Mouse (Mus musculus) embryonic facial prominence, embryonic 11.5 days (tissue): Measurements from ENCODE around the gene Stard7. TPM values are rescaled to one million over a fixed set of nuclear protein-coding genes. Genes with fewer than 3 reads are reported as not detected.
"Not testable (repeated sequence)": the region's sequence is repeated elsewhere in the genome, so short reads cannot be mapped to it uniquely, and the experiment has no call there.

Experiments used
- ATAC-seq: fragments of 200-750 bp; cut with Nextera tagmentation; replicated peaks from 2 replicates; pipeline ENCODE4 v1.8.0; 2017; ENCODE audit warnings: low read depth; ENCODE audit not compliant: insufficient number of reproducible peaks, low FRiP score, low TSS enrichment
- DNase-seq: peaks from one replicate; pipeline ENCODE4 v3.0.0-alpha.2; 2015; ENCODE audit warnings: low spot score
- H3K27ac ChIP-seq: fragments of 300-500 bp; sonication (generic); replicated peaks from 2 replicates; pipeline ENCODE4 v1.5.1; 2014; ENCODE audit warnings: mild to moderate bottlenecking, low read depth, low read length, control low read depth
- H3K27me3 ChIP-seq: fragments of 300-500 bp; sonication (generic); 2 replicates; pipeline ENCODE4 v1.6.1; 2014; ENCODE audit warnings: mild to moderate bottlenecking, low read length, moderate library complexity, mixed read lengths; ENCODE audit not compliant: control insufficient read depth, insufficient read depth
- H3K36me3 ChIP-seq: fragments of 300-500 bp; sonication (generic); replicated peaks from 2 replicates; pipeline ENCODE4 v1.6.1; 2014; ENCODE audit warnings: low read depth, mild to moderate bottlenecking, low read length, moderate library complexity, mixed read lengths; ENCODE audit not compliant: control insufficient read depth, insufficient read depth
- H3K4me1 ChIP-seq: fragments of 300-500 bp; sonication (generic); 2 replicates; pipeline ENCODE4 v1.6.1; 2014; ENCODE audit warnings: low read length, mixed read lengths; ENCODE audit not compliant: control insufficient read depth, insufficient read depth
- H3K4me2 ChIP-seq: fragments of 300-500 bp; sonication (generic); 2 replicates; pipeline ENCODE4 v1.6.1; 2014; ENCODE audit warnings: low read depth, mild to moderate bottlenecking, control low read depth, low read length, moderate library complexity
- H3K4me3 ChIP-seq: fragments of 300-500 bp; sonication (generic); 2 replicates; pipeline ENCODE4 v1.5.1; 2014; ENCODE audit warnings: low read depth, low read length, control low read depth
- H3K9ac ChIP-seq: fragments of 300-500 bp; sonication (generic); replicated peaks from 2 replicates; pipeline ENCODE4 v1.6.1; 2014; ENCODE audit warnings: mild to moderate bottlenecking, control low read depth, low read length
- H3K9me3 ChIP-seq: fragments of 300-500 bp; sonication (generic); replicated peaks from 2 replicates; pipeline ENCODE4 v1.6.1; 2016; ENCODE audit warnings: mild to moderate bottlenecking, low read length, inconsistent platforms, mixed read lengths; ENCODE audit not compliant: control insufficient read depth
- WGBS: fragments of 180-500 bp; shearing (Covaris S2); extraction: QIAGEN DNeasy Blood & Tissue Kit; methylation state at CpG from one replicate; pipeline ENCODE4 v1.1.7; 2014; 5-methylcytosine and 5-hydroxymethylcytosine counted together
- polyA plus RNA-seq: library from polyadenylated mRNA; unstranded; fragments of >200 nt; fragmentation: Nextera tagmentation; extraction: Ambion mirVana; gene quantifications from 2 replicates; pipeline ENCODE4 v1.2.1, GENCODE M21; 2014

Gene Stard7
- polyA plus RNA-seq, 1 experiment from 2014 or later, result 82.8 TPM

DNA sequence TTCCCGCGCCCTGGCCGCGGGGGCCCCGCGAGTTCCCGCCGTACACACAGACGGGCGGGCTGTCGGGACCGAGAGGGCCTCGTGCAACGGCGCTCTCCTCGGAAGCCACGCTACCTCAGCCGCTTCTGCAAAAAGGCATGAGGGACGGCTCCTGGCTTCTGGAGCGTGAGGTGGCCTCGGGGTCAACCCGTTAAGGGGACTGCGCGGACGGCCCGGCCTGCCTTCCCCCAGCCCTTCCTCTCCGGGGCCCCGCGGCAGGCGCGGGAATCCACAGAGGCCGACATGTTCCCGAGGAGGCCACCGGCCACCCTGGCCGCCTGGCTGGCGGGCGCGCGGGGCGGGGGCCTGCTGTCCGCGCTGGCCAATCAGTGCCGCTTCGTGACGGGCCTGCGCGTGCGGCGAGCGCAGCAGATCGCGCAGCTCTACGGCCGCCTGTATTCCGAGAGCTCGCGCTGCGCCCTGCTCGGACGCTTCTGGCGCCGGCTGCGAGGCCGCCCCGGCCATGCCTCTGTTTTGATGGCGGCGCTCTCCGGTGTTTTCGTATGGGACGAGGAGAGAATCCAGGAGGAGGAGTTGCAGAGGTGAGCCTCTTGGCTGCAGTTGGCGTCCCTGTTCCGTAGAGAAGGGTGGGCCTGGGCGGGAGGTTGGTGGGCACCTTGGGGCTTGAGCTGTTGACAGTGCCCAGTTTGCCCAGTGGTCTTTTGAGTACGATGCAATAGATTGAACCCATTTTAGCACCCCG, 453 bp downstream of the Stard7 start:
- 0% methylated on average over 31 of the region's 75 CpGs for WGBS
- Histone ChIP-seq H3K36me3 (no peaks in the 10 kb centered on the region), H3K4me3 (peak overlapping the region; percentile 93), H3K4me2 (peak overlapping the region; percentile 82), H3K9ac (peak overlapping the region; percentile 92), H3K4me1 (no peaks in the 10 kb centered on the region), H3K27me3 (no peaks in the 10 kb centered on the region), H3K9me3 (no peaks in the 10 kb centered on the region), H3K27ac (peak overlapping the region; percentile 83)
- ATAC-seq (peak; percentile 92), DNase-seq (peak; percentile 88)

DNA sequence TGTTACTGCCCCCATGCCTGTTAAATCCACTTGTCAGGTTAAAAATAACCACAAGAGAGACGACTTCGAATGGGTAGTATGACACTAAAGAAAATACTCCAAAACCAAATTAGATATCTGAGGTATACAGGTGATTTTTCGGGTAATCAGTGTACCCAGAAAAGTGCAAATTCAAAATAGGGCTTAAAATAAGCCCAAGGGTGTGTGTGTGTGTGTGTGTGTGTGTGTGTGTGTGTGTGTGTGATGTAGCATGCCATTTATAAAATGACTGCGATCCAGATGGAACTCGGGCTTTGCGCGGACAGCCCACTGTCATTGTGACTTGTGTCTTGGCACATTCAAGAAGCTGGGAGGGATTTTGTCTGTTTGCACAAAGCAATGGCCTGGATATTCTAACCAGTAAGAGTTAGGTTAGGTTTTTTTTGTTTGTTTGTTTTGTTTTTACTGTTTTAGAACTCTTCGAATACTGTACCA, 1.1 kb downstream of the Stard7 start:
- Histone ChIP-seq H3K4me3 (peak overlapping the region; percentile 93), H3K4me2 (peak overlapping the region; percentile 82), H3K27me3 (no peaks in the 10 kb centered on the region), H3K36me3 (no peaks in the 10 kb centered on the region), H3K9ac (peak overlapping the region; percentile 92), H3K4me1 (no peaks in the 10 kb centered on the region), H3K9me3 (no peaks in the 10 kb centered on the region), H3K27ac (peak overlapping the region; percentile 83; the same call in 1 of the 2 replicates)
- ATAC-seq (no peak), DNase-seq (peak; percentile 11)
- WGBS, result 15% methylated on average over 8 of the region's 8 CpGs

DNA sequence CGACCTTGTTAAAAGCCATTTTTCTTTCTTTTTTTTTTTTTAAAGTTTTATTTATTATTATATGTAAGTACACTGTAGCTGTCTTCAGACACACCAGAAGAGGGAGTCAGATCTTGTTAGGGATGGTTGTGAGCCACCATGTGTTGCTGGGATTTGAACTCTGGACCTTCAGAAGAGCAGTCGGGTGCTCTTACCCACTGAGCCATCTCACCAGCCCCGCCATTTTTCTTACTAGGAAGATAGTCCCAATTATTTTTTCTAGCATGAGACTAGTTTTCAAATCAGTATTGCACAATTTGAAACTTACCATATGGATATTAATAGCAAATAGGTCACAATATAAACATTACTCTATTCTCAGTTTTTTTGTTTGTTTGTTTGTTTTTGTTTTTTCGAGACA, 2.0 kb downstream of the Stard7 start:
- not testable (repeated sequence) for H3K9me3 ChIP-seq, H3K36me3 ChIP-seq, H3K4me1 ChIP-seq, H3K27me3 ChIP-seq, H3K4me3 ChIP-seq, H3K9ac ChIP-seq, ATAC-seq, H3K4me2 ChIP-seq, H3K27ac ChIP-seq, DNase-seq
- 95% methylated on average over 4 of the region's 4 CpGs for WGBS

DNA sequence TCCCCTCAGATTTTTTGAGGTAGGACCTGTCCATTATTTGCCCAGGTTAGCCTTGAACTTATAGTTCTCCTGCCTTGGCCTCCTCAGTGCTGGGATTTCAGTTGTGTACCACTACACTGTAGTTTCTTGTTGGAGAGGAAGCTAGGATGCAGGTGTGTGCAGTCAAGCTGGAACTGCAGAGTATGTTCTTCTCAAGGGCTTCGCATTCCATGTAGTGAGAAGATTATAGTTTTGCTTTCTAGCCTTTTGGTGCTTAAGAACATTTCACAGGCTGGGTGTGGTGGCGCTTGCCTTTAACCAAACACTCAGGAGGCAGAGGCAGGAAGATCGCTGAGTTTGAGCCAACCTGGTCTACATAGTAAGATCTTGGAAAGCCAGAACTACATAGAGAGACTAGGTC, 2.8 kb downstream of the Stard7 start:
- no peak overlapping the region for H3K27ac ChIP-seq

GRCm38 (mm10) chr2:127274590-127274989, 4.6 kb downstream of the Stard7 start:
- Histone ChIP-seq H3K9ac (no peak overlapping the region), H3K4me3 (no peak overlapping the region), H3K4me2 (no peak overlapping the region), H3K4me1 (no peaks in the 10 kb centered on the region), H3K9me3 (no peaks in the 10 kb centered on the region), H3K36me3 (no peaks in the 10 kb centered on the region), H3K27me3 (no peaks in the 10 kb centered on the region), H3K27ac (no peak overlapping the region)
- WGBS, result 88% methylated on average over 2 of the region's 2 CpGs
- no peak for ATAC-seq
- no peak for DNase-seq

More for the DNA sequence above, 2.8 kb downstream of the Stard7 start:
- no peak for DNase-seq
- Histone ChIP-seq H3K9me3 (no peaks in the 10 kb centered on the region), H3K36me3 (no peaks in the 10 kb centered on the region), H3K9ac (no peak overlapping the region), H3K4me1 (no peaks in the 10 kb centered on the region), H3K4me3 (no peak overlapping the region), H3K4me2 (no peak overlapping the region), H3K27me3 (no peaks in the 10 kb centered on the region)
- WGBS, result 94% methylated on average over 3 of the region's 3 CpGs
- no peak for ATAC-seq

DNA sequence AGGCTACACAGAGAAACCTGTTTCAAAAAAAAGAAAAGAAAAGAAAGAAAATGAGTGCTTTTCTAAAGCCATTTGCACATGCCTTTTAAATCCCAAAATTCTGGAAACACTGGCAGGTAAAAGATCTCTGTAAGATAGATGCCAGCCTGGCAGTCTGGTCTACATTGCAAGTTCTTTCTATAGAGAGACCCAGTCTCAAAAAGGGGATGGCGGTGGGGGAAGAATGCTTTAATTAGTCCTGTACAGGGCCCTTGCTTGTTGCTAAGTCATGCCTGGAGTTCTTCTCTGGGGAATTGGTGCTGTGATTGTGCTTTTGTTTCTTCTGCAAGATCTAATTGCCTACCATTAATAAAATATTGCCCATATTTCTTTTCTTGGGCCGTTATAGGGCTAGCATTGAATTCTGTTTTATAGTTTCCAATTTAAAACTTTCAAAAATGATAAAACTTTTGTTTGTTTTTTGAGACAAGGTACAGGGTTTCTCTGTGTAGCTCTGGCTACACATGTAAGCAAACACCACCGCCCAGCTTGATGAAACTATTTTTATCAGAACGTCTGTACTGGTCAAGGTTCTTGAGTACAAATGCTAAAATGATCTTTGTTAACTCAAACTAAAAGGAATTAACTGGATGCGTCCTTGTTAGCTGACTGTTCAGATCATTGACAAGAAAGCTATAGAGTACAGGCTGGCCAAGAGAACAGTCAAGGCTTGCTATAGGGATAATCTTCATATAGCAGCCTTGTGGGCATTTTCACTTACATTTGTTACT, 5.7 kb downstream of the Stard7 start:
- DNase-seq (no peak), ATAC-seq (no peak)
- Histone ChIP-seq H3K4me3 (no peak overlapping the region), H3K9me3 (no peaks in the 10 kb centered on the region), H3K4me1 (no peaks in the 10 kb centered on the region), H3K36me3 (no peaks in the 10 kb centered on the region), H3K27ac (no peak overlapping the region), H3K27me3 (no peaks in the 10 kb centered on the region), H3K9ac (no peak overlapping the region), H3K4me2 (no peak overlapping the region)
- WGBS, result 85% methylated on average over 5 of the region's 5 CpGs

GRCm38 (mm10) chr2:127278162-127278561, 8.1 kb downstream of the Stard7 start:
- Histone ChIP-seq H3K4me2 (no peak overlapping the region), H3K4me3 (no peak overlapping the region), H3K9ac (no peak overlapping the region), H3K27me3 (no peaks in the 10 kb centered on the region), H3K36me3 (no peaks in the 10 kb centered on the region), H3K9me3 (no peaks in the 10 kb centered on the region), H3K27ac (no peak overlapping the region), H3K4me1 (no peaks in the 10 kb centered on the region)
- DNase-seq (no peak), ATAC-seq (no peak)

- ATAC-seq, result no peak
- H3K27ac ChIP-seq, result no peak overlapping the region
- H3K27me3 ChIP-seq, result no peaks in the 10 kb centered on the region
- no peaks in the 10 kb centered on the region for H3K4me1 ChIP-seq
- no peak for DNase-seq
- 75% methylated on average over 4 of the region's 4 CpGs for whole genome bisulfite sequencing
- H3K36me3 ChIP-seq, result peaks cover 6% of the 10 kb centered on the region
- H3K4me2 ChIP-seq, result no peak overlapping the region
- H3K4me3 ChIP-seq, result no peak overlapping the region
- no peak overlapping the region for H3K9ac ChIP-seq
- H3K9me3 ChIP-seq, result no peaks in the 10 kb centered on the region
Observed at GRCm38 (mm10) chr2:127292250-127292649, 22.2 kb downstream of the Stard7 start.
